25 mouse cellular contexts compared by ENCODE assay signal in the genomic region with DNA sequence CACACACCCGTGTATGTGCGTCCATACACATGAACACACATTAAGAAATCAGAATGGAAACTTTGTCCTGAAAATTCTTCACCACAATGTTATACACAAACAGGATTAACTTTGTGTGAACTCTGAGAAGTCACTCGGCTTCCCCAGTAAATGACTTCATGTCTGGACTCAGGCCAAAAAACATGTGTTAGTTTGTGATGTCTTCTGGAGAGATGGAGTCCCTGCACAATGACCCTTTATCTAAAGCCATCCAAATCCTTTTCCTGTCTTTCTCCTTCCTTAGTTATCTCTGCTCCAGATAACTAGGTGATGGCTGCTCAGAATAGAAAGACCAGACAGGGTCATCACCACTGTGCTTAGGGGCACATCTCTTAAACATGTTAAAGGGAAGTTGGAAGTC.
DNase-seq lines count a peak whose midpoint lies in the region; ATAC-seq lines count a peak whose summit lies in the region.
"Had no signal": no experiment of that assay in that cellular context is flagged by ENCODE, and none has a peak within 500 bp of the region (broad histone marks: within the 10 kb centered on the region; RNA-seq: fewer than 3 reads in every experiment).

No protein-coding gene starts in this region.

- H3K9ac ChIP-seq in embryonic facial prominence, embryonic 14.5 days (ENCODE audit: low read depth, low read length): no peak overlapping the region
- no peak overlapping the region for H3K9ac ChIP-seq in heart, embryonic 11.5 days (ENCODE audit: low read depth, low read length)
- no peak overlapping the region for H3K9ac ChIP-seq in lung, embryonic 16.5 days (ENCODE audit: low read length)
- H3K9ac ChIP-seq: embryonic facial prominence, embryonic 12.5 days; hindbrain, embryonic 13.5 days; intestine, embryonic 15.5 days; limb, embryonic 12.5 days; liver, embryonic 13.5 days; midbrain, embryonic 13.5 days; stomach, embryonic 15.5 days had no signal

- no peak overlapping the region for H3K27ac ChIP-seq in embryonic facial prominence, embryonic 14.5 days (replicated peaks; ENCODE audit: low read depth, low read length)
- H3K27ac ChIP-seq in embryonic facial prominence, embryonic 10.5 days (replicated peaks): no peak overlapping the region
- H3K27ac ChIP-seq in heart, embryonic 11.5 days (ENCODE audit: low read depth, low read length): no peak overlapping the region; the same call in 1 of the 2 replicates
- H3K27ac ChIP-seq in lung, embryonic 16.5 days (ENCODE audit: low read length): no peak overlapping the region
- H3K27ac ChIP-seq: embryonic facial prominence, embryonic 12.5 days; hindbrain, embryonic 13.5 days; intestine, embryonic 15.5 days; limb, embryonic 12.5 days; liver, embryonic 13.5 days; midbrain, embryonic 13.5 days; stomach, embryonic 15.5 days had no signal

- no peak overlapping the region for H3K4me2 ChIP-seq in embryonic facial prominence, embryonic 14.5 days (ENCODE audit: low read depth, low read length)
- no peak overlapping the region for H3K4me2 ChIP-seq in heart, embryonic 11.5 days
- H3K4me2 ChIP-seq in lung, embryonic 16.5 days (ENCODE audit: low read depth, low read length): no peak overlapping the region
- H3K4me2 ChIP-seq: embryonic facial prominence, embryonic 12.5 days; hindbrain, embryonic 13.5 days; intestine, embryonic 15.5 days; limb, embryonic 12.5 days; liver, embryonic 13.5 days; midbrain, embryonic 13.5 days; stomach, embryonic 15.5 days had no signal

- no peaks in the 10 kb centered on the region for H3K36me3 ChIP-seq in embryonic facial prominence, embryonic 14.5 days (ENCODE audit: control insufficient read depth, insufficient read depth, low read length)
- H3K36me3 ChIP-seq in embryonic facial prominence, embryonic 10.5 days (replicated peaks): no peaks in the 10 kb centered on the region
- H3K36me3 ChIP-seq in heart, embryonic 11.5 days (ENCODE audit: control insufficient read depth, insufficient read depth, low read length): no peaks in the 10 kb centered on the region
- H3K36me3 ChIP-seq in lung, embryonic 16.5 days (ENCODE audit: control insufficient read depth, insufficient read depth, low read length): no peaks in the 10 kb centered on the region
- H3K36me3 ChIP-seq: embryonic facial prominence, embryonic 12.5 days; hindbrain, embryonic 13.5 days; intestine, embryonic 15.5 days; limb, embryonic 12.5 days; liver, embryonic 13.5 days; midbrain, embryonic 13.5 days; stomach, embryonic 15.5 days had no signal

- H3K4me3 ChIP-seq in embryonic facial prominence, embryonic 14.5 days (ENCODE audit: low read depth, low read length): no peak overlapping the region
- no peak overlapping the region for H3K4me3 ChIP-seq in embryonic facial prominence, embryonic 10.5 days
- no peak overlapping the region for H3K4me3 ChIP-seq in heart, embryonic 11.5 days (ENCODE audit: low read depth, low read length)
- H3K4me3 ChIP-seq in lung, embryonic 16.5 days (ENCODE audit: low read length): no peak overlapping the region
- H3K4me3 ChIP-seq: embryonic facial prominence, embryonic 12.5 days; hindbrain, embryonic 13.5 days; intestine, embryonic 15.5 days; limb, embryonic 12.5 days; liver, embryonic 13.5 days; midbrain, embryonic 13.5 days; myocyte; stomach, embryonic 15.5 days had no signal

- no peaks in the 10 kb centered on the region for H3K27me3 ChIP-seq in embryonic facial prominence, embryonic 14.5 days (replicated peaks; ENCODE audit: control insufficient read depth, insufficient read depth, low read length)
- H3K27me3 ChIP-seq in embryonic facial prominence, embryonic 10.5 days (replicated peaks; ENCODE audit: low read depth, poor library complexity, severe bottlenecking): no peaks in the 10 kb centered on the region
- H3K27me3 ChIP-seq in heart, embryonic 11.5 days (ENCODE audit: control insufficient read depth, insufficient read depth, low read length): no peaks in the 10 kb centered on the region
- H3K27me3 ChIP-seq in lung, embryonic 16.5 days (ENCODE audit: control insufficient read depth, insufficient read depth, low read depth, low read length): no peaks in the 10 kb centered on the region
- H3K27me3 ChIP-seq: embryonic facial prominence, embryonic 12.5 days; hindbrain, embryonic 13.5 days; intestine, embryonic 15.5 days; limb, embryonic 12.5 days; liver, embryonic 13.5 days; midbrain, embryonic 13.5 days; stomach, embryonic 15.5 days had no signal

- no peak for ATAC-seq in embryonic facial prominence, embryonic 14.5 days (ENCODE audit: low read depth)
- no peak for ATAC-seq in heart, embryonic 11.5 days (replicated peaks; ENCODE audit: insufficient number of reproducible peaks, low FRiP score, low TSS enrichment)
- ATAC-seq in lung, embryonic 16.5 days (ENCODE audit: low read depth): peak; percentile 60; the same call in 1 of the 2 replicates
- ATAC-seq: forebrain, embryonic 14.5 days; intestine, embryonic 15.5 days; midbrain, embryonic 13.5 days had no signal

- H3K9me3 ChIP-seq in embryonic facial prominence, embryonic 14.5 days (ENCODE audit: control insufficient read depth, low read length): no peaks in the 10 kb centered on the region
- H3K9me3 ChIP-seq in embryonic facial prominence, embryonic 10.5 days: no peaks in the 10 kb centered on the region
- no peaks in the 10 kb centered on the region for H3K9me3 ChIP-seq in heart, embryonic 11.5 days (replicated peaks; ENCODE audit: control insufficient read depth, low read length)
- H3K9me3 ChIP-seq in lung, embryonic 16.5 days (ENCODE audit: control insufficient read depth, low read length): no peaks in the 10 kb centered on the region
- H3K9me3 ChIP-seq: embryonic facial prominence, embryonic 12.5 days; hindbrain, embryonic 13.5 days; intestine, embryonic 15.5 days; limb, embryonic 12.5 days; liver, embryonic 13.5 days; midbrain, embryonic 13.5 days; stomach, embryonic 15.5 days had no signal

- DNase-seq in embryonic facial prominence, embryonic 14.5 days (ENCODE audit: low spot score): peak; percentile 71
- no peak for DNase-seq in embryonic facial prominence, embryonic 10.5 days (ENCODE audit: low spot score)
- DNase-seq in heart, postnatal 10 days: peak; percentile 49 to 51
- DNase-seq in lung, postnatal 36 days: no peak
- peak; percentile 34 for DNase-seq in NIH3T3 (ENCODE audit: low read depth)
- no peak for DNase-seq in T-cell, adult 2 months (ENCODE audit: low spot score)
- DNase-seq: adrenal gland, postnatal 25 days; cerebellum, adult 11-12 months; cerebellum, postnatal 14 days; gastrocnemius, postnatal 10 days; kidney, adult 9 months; liver, embryonic 13.5 days; right cerebral cortex, postnatal 14 days; thymus, adult 18-20 months; thymus, postnatal 4 days had no signal

- WGBS in embryonic facial prominence, embryonic 14.5 days: 68% methylated on average over 3 of the region's 3 CpGs
- 86% methylated on average over 3 of the region's 3 CpGs for WGBS in embryonic facial prominence, embryonic 10.5 days
- WGBS in heart, embryonic 11.5 days (ENCODE audit: insufficient replicate concordance): 46% methylated on average over 3 of the region's 3 CpGs
- WGBS in lung, embryonic 16.5 days: 30% methylated on average over 3 of the region's 3 CpGs

- H3K4me1 ChIP-seq in embryonic facial prominence, embryonic 14.5 days (ENCODE audit: control insufficient read depth, insufficient read depth, low read length): no peaks in the 10 kb centered on the region
- no peaks in the 10 kb centered on the region for H3K4me1 ChIP-seq in embryonic facial prominence, embryonic 10.5 days
- peaks cover 6% of the 10 kb centered on the region; the same call in 1 of the 2 replicates for H3K4me1 ChIP-seq in heart, embryonic 11.5 days (ENCODE audit: control insufficient read depth, insufficient read depth, low read length)
- H3K4me1 ChIP-seq in lung, embryonic 16.5 days (replicated peaks; ENCODE audit: control insufficient read depth, insufficient read depth, low read length): peaks cover 3% of the 10 kb centered on the region; the same call in 1 of the 2 replicates
- H3K4me1 ChIP-seq: embryonic facial prominence, embryonic 12.5 days; hindbrain, embryonic 13.5 days; intestine, embryonic 15.5 days; limb, embryonic 12.5 days; liver, embryonic 13.5 days; midbrain, embryonic 13.5 days; stomach, embryonic 15.5 days had no signal

- intact Hi-C loops in heart, postnatal 10 days (cut with DNase I): no loop called here

Comparison
In these comparisons a context has a peak if more than half of its experiments do, and no peak if none do; other contexts are left out.
1. DNase-seq: peak in embryonic facial prominence, embryonic 14.5 days (single experiment), heart, postnatal 10 days (2 of 2) and NIH3T3 (single experiment); none in embryonic facial prominence, embryonic 10.5 days (single experiment), lung, postnatal 36 days (single experiment) and T-cell, adult 2 months (single experiment).